In the genomic region with DNA sequence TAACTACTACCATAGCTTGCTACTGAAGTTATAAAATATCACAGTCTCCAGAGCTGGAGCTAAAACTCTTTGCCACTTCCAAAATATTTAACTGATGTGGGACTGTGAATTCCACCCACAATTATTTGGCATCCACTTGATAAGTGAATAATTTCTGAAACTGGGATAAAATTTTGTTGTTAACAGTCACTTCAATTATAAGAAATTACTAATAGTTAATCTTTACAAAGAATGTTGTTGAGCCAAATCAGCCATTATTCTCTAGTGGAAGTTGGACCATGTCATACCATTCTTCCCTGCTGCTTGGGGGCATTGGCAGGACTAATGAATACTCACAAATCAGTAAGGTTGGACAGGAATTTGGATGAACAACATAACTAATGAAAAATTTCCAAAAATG, we compare ENCODE assay signal across 11 mouse cellular contexts.
"Had no signal": no experiment of that assay in that cellular context is flagged by ENCODE, and none has a peak within 500 bp of the region (broad histone marks: within the 10 kb centered on the region; RNA-seq: fewer than 3 reads in every experiment).

No protein-coding gene starts in this region.

- DNase-seq: left cerebral cortex, postnatal 4 days; liver; liver, embryonic 13.5 days; liver, postnatal 0 days; lung, adult 2 months; lung, embryonic 14.5 days; lung, postnatal 10 days; lung, postnatal 14 days; lung, postnatal 36 days; lung, postnatal 4 days; midbrain, embryonic 14.5 days had no signal
